Mouse (Mus musculus): ENCODE measurements around the gene Trir. TPM values are rescaled to one million over a fixed set of nuclear protein-coding genes. Genes with fewer than 3 reads are reported as not detected.

The Trir gene
- polyA plus RNA-seq, 1 experiment from 2014 or later: 191 TPM

- DNase-seq (ENCODE audit: low spot score): no peak
Measured at GRCm38 (mm10) chr8:85036381-85036717, 9.7 kb downstream of the Trir start.

GRCm38 (mm10) chr8:85036718-85037365 lies 10.2 kb downstream of the Trir start, which contains the start of gene Tnpo2:
Gene Tnpo2 (plus strand): TSS chr8:85036915.
- peak; percentile 95 for DNase-seq (ENCODE audit: low spot score)

GRCm38 (mm10) chr8:85037366-85037680 lies 10.7 kb downstream of the Trir start:
- no peak for DNase-seq (ENCODE audit: low spot score)

- peak; percentile 70 for DNase-seq (ENCODE audit: low spot score)
Measured at GRCm38 (mm10) chr8:85037681-85038531, 11.3 kb downstream of the Trir start.

GRCm38 (mm10) chr8:85043619-85044018 lies 17.0 kb downstream of the Trir start:
- DNase-seq (ENCODE audit: low spot score): no peak

GRCm38 (mm10) chr8:85057367-85057766 lies 30.7 kb downstream of the Trir start:
- DNase-seq (ENCODE audit: low spot score): no peak

- peak; percentile 90 for DNase-seq (ENCODE audit: low spot score)
Measured at GRCm38 (mm10) chr8:85059879-85060616, 33.4 kb downstream of the Trir start, which contains the start of gene Fbxw9. Gene Fbxw9 (plus strand): TSS chr8:85060055.

GRCm38 (mm10) chr8:85062603-85063002 lies 36.0 kb downstream of the Trir start:
- no peak for DNase-seq (ENCODE audit: low spot score)

- DNase-seq (ENCODE audit: low spot score): no peak
Measured at GRCm38 (mm10) chr8:85065213-85065612, 38.6 kb downstream of the Trir start.

- DNase-seq (ENCODE audit: low spot score): no peak
Measured at GRCm38 (mm10) chr8:85067155-85067554, 40.5 kb downstream of the Trir start.

GRCm38 (mm10) chr8:85067982-85068381 lies 41.4 kb downstream of the Trir start, which contains the start of gene Gm5741:
Gene Gm5741 (minus strand): TSS chr8:85067982.
- DNase-seq (ENCODE audit: low spot score): no peak

- DNase-seq (ENCODE audit: low spot score): no peak
Measured at GRCm38 (mm10) chr8:85071041-85071440, 44.4 kb downstream of the Trir start.

- DNase-seq (ENCODE audit: low spot score): peak; percentile 89
Measured at GRCm38 (mm10) chr8:85071514-85072281, 45.1 kb downstream of the Trir start, which contains the start of gene Dhps. Gene Dhps (plus strand): TSS chr8:85071757.

- peak; percentile 11 for DNase-seq (ENCODE audit: low spot score)
Measured at GRCm38 (mm10) chr8:85072364-85072929, 45.8 kb downstream of the Trir start.

GRCm38 (mm10) chr8:85073041-85073612 lies 46.5 kb downstream of the Trir start:
- DNase-seq (ENCODE audit: low spot score): no peak

- DNase-seq (ENCODE audit: low spot score): no peak
Measured at GRCm38 (mm10) chr8:85074167-85074566, 47.5 kb downstream of the Trir start.

- no peak for DNase-seq (ENCODE audit: low spot score)
Measured at GRCm38 (mm10) chr8:85074617-85075016, 48.0 kb downstream of the Trir start.

- no peak for DNase-seq (ENCODE audit: low spot score)
Measured at GRCm38 (mm10) chr8:85076001-85076400, 49.4 kb downstream of the Trir start.

- DNase-seq (ENCODE audit: low spot score): peak; percentile 88
Measured at GRCm38 (mm10) chr8:85076993-85077392, 50.4 kb downstream of the Trir start.
